In genomic region chr7:44392341-44392740, GRCm38 (mm10) we compare ENCODE assay signal across 20 mouse cellular contexts. TPM values are rescaled to one million over a fixed set of nuclear protein-coding genes. Genes with fewer than 3 reads are reported as not detected.
"Had no signal": no experiment of that assay in that cellular context is flagged by ENCODE, and none has a peak within 500 bp of the region (broad histone marks: within the 10 kb centered on the region; RNA-seq: fewer than 3 reads in every experiment).

No protein-coding gene starts in this region.

- H3K27ac ChIP-seq: midbrain, embryonic 10.5 days; midbrain, embryonic 12.5 days; neural tube, embryonic 13.5 days; neural tube, embryonic 15.5 days had no signal

- H3K9me3 ChIP-seq: midbrain, embryonic 10.5 days; midbrain, embryonic 12.5 days; neural tube, embryonic 13.5 days; neural tube, embryonic 15.5 days had no signal

- ATAC-seq: midbrain, embryonic 16.5 days had no signal

- H3K36me3 ChIP-seq: midbrain, embryonic 10.5 days; midbrain, embryonic 12.5 days; neural tube, embryonic 13.5 days had no signal

- H3K4me2 ChIP-seq: lung, embryonic 14.5 days; midbrain, embryonic 12.5 days; neural tube, embryonic 13.5 days; neural tube, embryonic 15.5 days had no signal

- H3K4me3 ChIP-seq: midbrain, embryonic 10.5 days; midbrain, embryonic 12.5 days; myocyte; neural tube, embryonic 13.5 days; neural tube, embryonic 15.5 days had no signal

- H3K9ac ChIP-seq: lung, embryonic 14.5 days; midbrain, embryonic 12.5 days; neural tube, embryonic 13.5 days; neural tube, embryonic 15.5 days had no signal

- H3K4me1 ChIP-seq: midbrain, embryonic 10.5 days; midbrain, embryonic 12.5 days; neural tube, embryonic 13.5 days; neural tube, embryonic 15.5 days had no signal

- DNase-seq: lung, adult 18-20 months; lung, embryonic 14.5 days; lung, postnatal 10 days; lung, postnatal 4 days; midbrain, embryonic 14.5 days; retina, postnatal 1 day; right cerebral cortex, adult 18-20 months; right cerebral cortex, postnatal 25 days; right cerebral cortex, postnatal 4 days; spleen, adult 18-20 months; thymus, adult 18-20 months; thymus, postnatal 14 days; thymus, postnatal 36 days had no signal

RNA-seq across cellular contexts. Expression of gene 1700008O03Rik, which starts 6.7 kb away (rescaled TPM):
- polyA plus RNA-seq: myocyte had no signal

RNA-seq across cellular contexts. Expression of gene Syt3, which starts 8.4 kb away (rescaled TPM):
- polyA plus RNA-seq: myocyte had no signal

RNA-seq across cellular contexts. Expression of gene Lrrc4b, which starts 36.5 kb away (rescaled TPM):
- polyA plus RNA-seq: myocyte; thymus, postnatal 0 days had no signal
